Mouse (Mus musculus) heart, embryonic 11.5 days (tissue): ENCODE data around the gene Akap13. TPM values are rescaled to one million over a fixed set of nuclear protein-coding genes. Genes with fewer than 3 reads are reported as not detected.

ENCODE experiments used
- ATAC-seq: fragments of 200-750 bp; cut with Nextera tagmentation; replicated peaks from 2 replicates; pipeline ENCODE4 v1.8.0; 2017; ENCODE audit warnings: moderate library complexity; ENCODE audit not compliant: insufficient number of reproducible peaks, low FRiP score, low TSS enrichment
- H3K27ac ChIP-seq: fragments of 300-500 bp; sonication (generic); 2 replicates; pipeline ENCODE4 v1.5.1; 2014; ENCODE audit warnings: mild to moderate bottlenecking, low read depth, low read length
- H3K27me3 ChIP-seq: fragments of 300-500 bp; sonication (generic); 2 replicates; pipeline ENCODE4 v1.6.1; 2014; ENCODE audit warnings: mild to moderate bottlenecking, low read length, mixed read lengths; ENCODE audit not compliant: control insufficient read depth, insufficient read depth
- H3K36me3 ChIP-seq: fragments of 300-500 bp; sonication (generic); 2 replicates; pipeline ENCODE4 v1.6.1; 2014; ENCODE audit warnings: mild to moderate bottlenecking, low read length, moderate library complexity, mixed read lengths; ENCODE audit not compliant: control insufficient read depth, insufficient read depth
- H3K4me1 ChIP-seq: fragments of 300-500 bp; sonication (generic); 2 replicates; pipeline ENCODE4 v1.6.1; 2014; ENCODE audit warnings: low read length; ENCODE audit not compliant: control insufficient read depth, insufficient read depth
- H3K4me2 ChIP-seq: fragments of 300-500 bp; sonication (generic); 2 replicates; pipeline ENCODE4 v1.6.1; 2014; ENCODE audit warnings: mild to moderate bottlenecking, moderate library complexity
- H3K4me3 ChIP-seq: fragments of 300-500 bp; sonication (generic); 2 replicates; pipeline ENCODE4 v1.5.1; 2014; ENCODE audit warnings: low read depth, low read length
- H3K9ac ChIP-seq: fragments of 300-500 bp; sonication (generic); 2 replicates; pipeline ENCODE4 v1.6.1; 2014; ENCODE audit warnings: mild to moderate bottlenecking, low read depth, low read length, moderate library complexity
- H3K9me3 ChIP-seq: fragments of 300-500 bp; sonication (generic); replicated peaks from 2 replicates; pipeline ENCODE4 v1.6.1; 2016; ENCODE audit warnings: low read length; ENCODE audit not compliant: control insufficient read depth
- WGBS: fragments of 180-500 bp; shearing (Covaris S2); extraction: QIAGEN DNeasy Blood & Tissue Kit; methylation state at CpG from one replicate; pipeline ENCODE4 v1.1.7; 2014; ENCODE audit not compliant: insufficient replicate concordance; 5-methylcytosine and 5-hydroxymethylcytosine counted together
- polyA plus RNA-seq: library from polyadenylated mRNA; unstranded; fragments of >200 nt; fragmentation: Nextera tagmentation; extraction: Ambion mirVana; gene quantifications from 2 replicates; pipeline ENCODE4 v1.2.1, GENCODE M21; 2014

Akap13 gene
- polyA plus RNA-seq = 49.0 and 68.1 TPM in 2 replicates

- Histone ChIP-seq H3K4me1 (peaks cover 8% of the 10 kb centered on the region), H3K4me3 (peak within 1 kb of the TSS; percentile 92), H3K27ac (peak within 1 kb of the TSS; percentile 98), H3K9me3 (no peaks in the 10 kb centered on the region), H3K9ac (peak within 1 kb of the TSS; percentile 91), H3K36me3 (no peaks in the 10 kb centered on the region), H3K27me3 (no peaks in the 10 kb centered on the region), H3K4me2 (peak within 1 kb of the TSS; percentile 75)
- under 1% methylated on average over 93 of the region's 94 CpGs for WGBS
- ATAC-seq = peak; percentile 97
Observed at GRCm38 (mm10) chr7:75455223-75456151, at the start of gene Akap13. Akap13 (plus strand) TSS chr7:75455534.

DNA sequence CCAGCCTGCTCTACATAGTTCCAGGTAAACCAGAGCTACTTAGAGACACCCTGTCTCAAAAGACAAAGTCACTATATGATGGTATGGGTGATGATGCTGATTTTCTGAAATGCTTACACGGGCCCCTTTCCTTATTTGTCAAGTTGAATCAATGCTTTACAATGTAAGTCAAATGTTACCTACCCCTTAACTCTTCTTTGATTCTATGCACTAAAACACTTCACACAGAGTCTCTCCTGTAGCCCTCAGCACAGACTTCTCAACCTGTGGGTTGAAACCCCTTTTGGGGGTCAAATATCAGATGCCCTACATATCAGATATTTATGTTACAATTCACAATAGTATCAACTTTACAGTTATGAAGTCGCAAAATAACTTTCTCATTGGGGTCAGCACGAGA, 44.7 kb upstream of the Akap13 start:
- Histone ChIP-seq H3K36me3 (no peaks in the 10 kb centered on the region), H3K4me2 (no peak overlapping the region), H3K4me1 (peaks cover 4% of the 10 kb centered on the region; the same call in 1 of the 2 replicates), H3K9ac (no peak overlapping the region), H3K27me3 (no peaks in the 10 kb centered on the region), H3K4me3 (no peak overlapping the region), H3K27ac (no peak overlapping the region), H3K9me3 (no peaks in the 10 kb centered on the region)
- 76% methylated on average over 3 of the region's 3 CpGs for WGBS
- no peak for ATAC-seq

DNA sequence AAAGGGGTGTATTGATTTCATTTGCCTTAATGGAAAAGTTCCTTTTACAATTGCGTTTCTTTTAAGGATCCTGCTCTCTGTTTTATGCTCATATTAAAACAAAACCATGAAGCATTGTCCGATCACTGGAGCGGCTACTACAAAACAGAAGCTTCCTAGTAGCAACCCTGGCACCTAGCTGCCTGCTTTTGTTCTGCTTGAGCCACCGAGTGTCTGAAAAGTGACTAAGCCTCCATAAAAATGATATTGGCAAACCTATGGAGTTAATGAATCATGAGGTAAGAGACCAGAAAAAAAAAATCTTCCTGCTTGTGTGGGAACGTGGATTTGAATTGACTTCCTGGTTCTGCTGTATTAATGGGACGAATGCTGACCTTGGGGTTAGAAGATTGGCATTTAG, 44.1 kb upstream of the Akap13 start:
- Histone ChIP-seq H3K27ac (no peak overlapping the region), H3K4me3 (no peak overlapping the region), H3K36me3 (no peaks in the 10 kb centered on the region), H3K4me1 (peaks cover 4% of the 10 kb centered on the region; the same call in 1 of the 2 replicates), H3K9ac (no peak overlapping the region), H3K9me3 (no peaks in the 10 kb centered on the region), H3K27me3 (no peaks in the 10 kb centered on the region), H3K4me2 (no peak overlapping the region)
- ATAC-seq = no peak
- WGBS = 71% methylated on average over 6 of the region's 6 CpGs

GRCm38 (mm10) chr7:75412011-75412510, 43.3 kb upstream of the Akap13 start:
- Histone ChIP-seq H3K36me3 (no peaks in the 10 kb centered on the region), H3K27me3 (no peaks in the 10 kb centered on the region), H3K9ac (no peak overlapping the region), H3K27ac (no peak overlapping the region), H3K4me1 (peaks cover 4% of the 10 kb centered on the region; the same call in 1 of the 2 replicates), H3K9me3 (no peaks in the 10 kb centered on the region), H3K4me3 (no peak overlapping the region), H3K4me2 (no peak overlapping the region)
- ATAC-seq = no peak
- 75% methylated on average over 10 of the region's 10 CpGs for WGBS

DNA sequence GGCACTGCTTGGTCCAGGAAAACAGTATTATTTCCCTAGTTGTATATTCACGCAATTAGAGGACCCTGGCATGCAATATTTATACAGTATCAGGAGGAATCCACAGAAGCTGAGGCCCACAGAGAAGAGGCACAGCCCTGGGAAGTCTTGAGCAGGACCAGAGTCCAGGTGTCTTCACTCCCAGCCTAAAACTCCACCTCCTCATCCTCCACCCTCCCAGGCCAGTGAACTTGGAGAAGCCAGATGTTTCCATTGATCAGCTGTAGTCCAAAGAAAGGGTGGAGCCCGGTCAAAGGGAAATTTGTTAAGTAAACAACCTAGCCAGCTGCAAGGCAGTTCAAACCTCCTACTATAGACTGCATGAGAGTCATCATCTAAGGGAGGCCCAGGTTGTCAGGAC, 42.8 kb upstream of the Akap13 start:
- H3K4me3 ChIP-seq = no peak overlapping the region
- no peaks in the 10 kb centered on the region for H3K9me3 ChIP-seq
- WGBS = 77% methylated on average over 2 of the region's 2 CpGs
- H3K36me3 ChIP-seq = no peaks in the 10 kb centered on the region
- no peak overlapping the region for H3K4me2 ChIP-seq
- H3K27me3 ChIP-seq = no peaks in the 10 kb centered on the region
- H3K4me1 ChIP-seq = peaks cover 4% of the 10 kb centered on the region; the same call in 1 of the 2 replicates
- no peak for ATAC-seq
- no peak overlapping the region for H3K27ac ChIP-seq
- H3K9ac ChIP-seq = no peak overlapping the region

DNA sequence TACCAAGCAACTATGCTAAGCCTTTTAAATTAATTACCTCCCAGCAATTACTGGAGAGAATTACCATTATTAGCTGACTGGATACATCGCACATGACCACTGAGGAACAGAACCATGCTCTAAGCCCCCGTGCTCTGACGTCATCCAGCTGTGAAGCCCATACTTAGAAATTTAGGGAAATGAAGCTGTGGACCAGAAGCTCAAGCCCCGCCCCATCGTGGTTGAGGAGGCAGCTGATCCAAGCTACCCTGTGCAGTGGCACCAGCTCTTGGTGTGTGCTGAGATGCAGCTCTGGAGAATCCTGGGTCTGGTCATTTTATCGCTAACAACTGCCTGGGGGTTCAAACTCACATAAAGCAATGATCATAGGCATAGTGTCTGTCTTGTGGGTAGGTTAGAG, 41.4 kb upstream of the Akap13 start:
- ATAC-seq = no peak
- no peak overlapping the region for H3K27ac ChIP-seq

DNA sequence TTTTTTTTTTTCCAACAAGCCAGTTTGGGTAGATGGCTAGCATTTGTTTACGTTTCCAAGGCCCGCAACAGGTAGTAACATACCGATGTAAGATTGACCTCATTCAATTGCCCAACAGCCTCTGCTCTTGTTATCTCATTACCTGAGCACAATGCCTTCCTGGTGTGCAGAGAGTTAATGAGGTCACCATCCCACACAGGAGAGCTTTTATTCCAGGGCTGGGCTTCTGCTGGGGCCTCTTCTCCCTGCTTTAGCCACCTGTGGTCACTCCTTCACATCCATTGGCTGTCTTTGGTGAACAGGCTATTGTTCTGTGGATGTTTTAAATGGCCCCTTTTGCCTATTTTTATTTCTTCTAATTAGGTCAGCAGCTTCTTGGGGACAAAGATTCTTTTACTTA, 41.0 kb upstream of the Akap13 start:
- Histone ChIP-seq H3K4me3 (no peak overlapping the region), H3K27me3 (no peaks in the 10 kb centered on the region), H3K36me3 (no peaks in the 10 kb centered on the region), H3K9ac (no peak overlapping the region), H3K4me2 (no peak overlapping the region), H3K27ac (no peak overlapping the region), H3K4me1 (peaks cover 4% of the 10 kb centered on the region; the same call in 1 of the 2 replicates), H3K9me3 (no peaks in the 10 kb centered on the region)
- WGBS = 80% methylated on average over 3 of the region's 3 CpGs
- no peak for ATAC-seq

More for the DNA sequence above, 41.4 kb upstream of the Akap13 start:
- Histone ChIP-seq H3K4me2 (no peak overlapping the region), H3K9me3 (no peaks in the 10 kb centered on the region), H3K4me1 (peaks cover 4% of the 10 kb centered on the region; the same call in 1 of the 2 replicates), H3K9ac (no peak overlapping the region), H3K27me3 (no peaks in the 10 kb centered on the region), H3K36me3 (no peaks in the 10 kb centered on the region), H3K4me3 (no peak overlapping the region)
- 76% methylated on average over 6 of the region's 6 CpGs for WGBS

DNA sequence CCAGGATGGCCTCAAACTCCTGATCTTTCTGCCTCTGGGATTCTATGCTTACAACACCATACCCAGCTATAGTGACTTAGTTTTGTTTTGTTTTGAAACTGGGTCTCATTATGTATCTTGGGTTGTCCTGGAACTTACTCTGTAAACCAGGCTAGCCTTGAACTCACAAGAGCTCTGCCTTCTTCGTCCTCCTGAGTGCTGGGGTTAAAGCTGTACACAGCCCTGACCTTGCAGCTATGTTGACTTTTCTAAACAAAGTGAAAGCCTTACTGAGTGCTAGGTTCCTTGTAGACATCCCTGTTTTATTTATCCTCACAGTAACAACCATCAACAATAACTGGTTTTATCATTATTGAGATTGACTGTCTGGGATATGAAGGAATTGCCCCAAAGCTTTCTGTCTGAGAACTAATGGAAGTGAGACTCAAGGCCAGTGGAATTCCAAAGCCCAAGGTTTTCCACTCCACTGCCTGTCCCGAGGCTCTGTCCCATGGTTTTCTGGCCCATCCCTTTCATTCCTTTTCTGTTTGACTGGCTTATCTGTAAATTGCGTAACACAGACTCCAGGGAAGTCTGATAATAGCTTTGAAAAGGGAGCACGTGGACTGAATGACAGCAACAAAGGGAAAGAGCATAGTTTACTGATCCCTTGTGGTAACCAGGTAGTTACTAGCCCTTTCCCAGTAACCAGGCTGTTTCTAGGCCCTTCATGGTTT, 40.0 kb upstream of the Akap13 start:
- peaks cover 4% of the 10 kb centered on the region; the same call in 1 of the 2 replicates for H3K4me1 ChIP-seq
- no peaks in the 10 kb centered on the region for H3K27me3 ChIP-seq
- no peaks in the 10 kb centered on the region for H3K36me3 ChIP-seq
- no peak overlapping the region for H3K4me2 ChIP-seq
- H3K4me3 ChIP-seq = no peak overlapping the region
- H3K27ac ChIP-seq = no peak overlapping the region
- no peak for ATAC-seq
- 19% methylated on average over 4 of the region's 4 CpGs for WGBS
- no peak overlapping the region for H3K9ac ChIP-seq
- no peaks in the 10 kb centered on the region for H3K9me3 ChIP-seq
